In genomic region chr11:84513171-84514116, GRCm38 (mm10) we compare ENCODE assay signal across 8 mouse cellular contexts. TPM values are rescaled to one million over a fixed set of nuclear protein-coding genes. Genes with fewer than 3 reads are reported as not detected.
DNase-seq lines count a peak whose midpoint lies in the region; ATAC-seq and TF ChIP-seq lines count a peak whose summit lies in the region.

Aatf (minus strand) TSS chr11:84513522.

- H3K9ac ChIP-seq in forebrain, embryonic 16.5 days (replicated peaks; ENCODE audit: low read depth, low read length) = peak within 1 kb of the TSS; percentile 68
- peak within 1 kb of the TSS; percentile 75 for H3K9ac ChIP-seq in lung, embryonic 14.5 days

- peak within 1 kb of the TSS; percentile 97 for H3K4me3 ChIP-seq in G1E (ENCODE audit: low read depth, low read length)
- peak within 1 kb of the TSS; percentile 61 for H3K4me3 ChIP-seq in forebrain, embryonic 16.5 days (replicated peaks; ENCODE audit: low read length)
- H3K4me3 ChIP-seq in layer of hippocampus, adult 2 months = peak within 1 kb of the TSS; percentile 76
- H3K4me3 ChIP-seq in lung, embryonic 14.5 days (ENCODE audit: low read depth, low read length) = peak within 1 kb of the TSS; percentile 79
- H3K4me3 ChIP-seq in olfactory bulb, adult 2 months (ENCODE audit: insufficient read depth, low read depth, low read length) = peak within 1 kb of the TSS; percentile 92
- H3K4me3 ChIP-seq in thymus, adult 2 months (ENCODE audit: control insufficient read depth, insufficient read depth, low read length) = peak within 1 kb of the TSS; percentile 88

- 0% methylated on average over 80 of the region's 80 CpGs for WGBS in forebrain, embryonic 16.5 days
- under 1% methylated on average over 80 of the region's 80 CpGs for WGBS in lung, embryonic 14.5 days
- under 1% methylated on average over 80 of the region's 80 CpGs for WGBS in olfactory bulb, adult 2 months
- under 1% methylated on average over 80 of the region's 80 CpGs for WGBS in thymus, adult 2 months

- TF ChIP-seq POLR2A in olfactory bulb, adult 2 months (IDR thresholded peaks at IDR 0.05; ENCODE audit: insufficient read depth, low read depth, low read length) = peak; percentile 69
- peak; percentile 67 for TF ChIP-seq POLR2A in thymus, adult 2 months (IDR thresholded peaks at IDR 0.05; ENCODE audit: control insufficient read depth, extremely low read depth, insufficient read depth, low read length, poor library complexity)

- intact Hi-C loops in heart, postnatal 36 days (cut with DNase I) = loop anchor here (5.0 kb wide), 1 partner anchor 304 kb away; the partner anchor contains the start of gene Mrm1

- H3K36me3 ChIP-seq in G1E (replicated peaks) = peaks cover 26% of the 10 kb centered on the region
- peaks cover 4% of the 10 kb centered on the region; the same call in 1 of the 2 replicates for H3K36me3 ChIP-seq in forebrain, embryonic 16.5 days (ENCODE audit: control insufficient read depth, insufficient read depth)
- H3K36me3 ChIP-seq in lung, embryonic 14.5 days (ENCODE audit: insufficient read depth) = peaks cover 23% of the 10 kb centered on the region
- peaks cover 4% of the 10 kb centered on the region; the same call in 1 of the 2 replicates for H3K36me3 ChIP-seq in thymus, adult 2 months (ENCODE audit: control insufficient read depth, insufficient read depth, low read length)

- ATAC-seq in G1E (ENCODE audit: extremely low read depth, insufficient number of reproducible peaks, low FRiP score, poor library complexity, severe bottlenecking) = peak; percentile 83
- peak; percentile 98 for ATAC-seq in forebrain, embryonic 16.5 days
- peak; percentile 99 for ATAC-seq in lung, embryonic 14.5 days (ENCODE audit: insufficient read depth)

- TF ChIP-seq CTCF in G1E (IDR thresholded peaks at IDR 0.05; ENCODE audit: low read depth, low read length) = no peak
- peak; percentile 8; the same call in 1 of the 2 replicates for TF ChIP-seq CTCF in layer of hippocampus, adult 2 months (conservative IDR thresholded peaks at IDR 0.05)
- no peak for TF ChIP-seq CTCF in lung, embryonic 14.5 days (IDR thresholded peaks at IDR 0.05; ENCODE audit: low read depth)
- TF ChIP-seq CTCF in olfactory bulb, adult 2 months (IDR thresholded peaks at IDR 0.05; ENCODE audit: insufficient read depth, low read depth, low read length) = no peak
- peak; percentile 78; the same call in 1 of the 2 replicates for TF ChIP-seq CTCF in thymus, adult 2 months (IDR thresholded peaks at IDR 0.05; ENCODE audit: borderline replicate concordance, control insufficient read depth, extremely low read depth, insufficient read depth, low read length, poor library complexity)

- peaks cover 33% of the 10 kb centered on the region for H3K4me1 ChIP-seq in G1E (ENCODE audit: insufficient read depth, low read depth, low read length)
- H3K4me1 ChIP-seq in forebrain, embryonic 16.5 days (replicated peaks; ENCODE audit: control insufficient read depth, insufficient read depth, low read length) = peaks cover 13% of the 10 kb centered on the region
- no peaks in the 10 kb centered on the region; the same call in 1 of the 2 replicates for H3K4me1 ChIP-seq in lung, embryonic 14.5 days (ENCODE audit: insufficient read depth)
- H3K4me1 ChIP-seq in olfactory bulb, adult 2 months (ENCODE audit: control insufficient read depth, insufficient read depth, low read length) = no peaks in the 10 kb centered on the region; the same call in 1 of the 2 replicates
- H3K4me1 ChIP-seq in thymus, adult 2 months (replicated peaks; ENCODE audit: control insufficient read depth, insufficient read depth, low read length) = no peaks in the 10 kb centered on the region

- H3K27me3 ChIP-seq in G1E (ENCODE audit: insufficient read depth, low read length) = peaks cover 27% of the 10 kb centered on the region
- H3K27me3 ChIP-seq in forebrain, embryonic 16.5 days (replicated peaks; ENCODE audit: control insufficient read depth, insufficient read depth, low read length) = peaks cover 27% of the 10 kb centered on the region
- H3K27me3 ChIP-seq in lung, embryonic 14.5 days (ENCODE audit: insufficient read depth, low read length) = peaks cover 41% of the 10 kb centered on the region
- peaks cover 13% of the 10 kb centered on the region for H3K27me3 ChIP-seq in thymus, adult 2 months (ENCODE audit: control insufficient read depth, insufficient read depth, low read length)

- peak within 1 kb of the TSS; percentile 80 for H3K4me2 ChIP-seq in forebrain, embryonic 16.5 days (ENCODE audit: low read length)
- peak within 1 kb of the TSS; percentile 62 for H3K4me2 ChIP-seq in lung, embryonic 14.5 days

- H3K9me3 ChIP-seq in G1E (replicated peaks) = no peaks in the 10 kb centered on the region
- H3K9me3 ChIP-seq in forebrain, embryonic 16.5 days (ENCODE audit: control insufficient read depth, low read length) = no peaks in the 10 kb centered on the region
- H3K9me3 ChIP-seq in lung, embryonic 14.5 days (ENCODE audit: low read depth, low read length) = no peaks in the 10 kb centered on the region

- DNase-seq in G1E (ENCODE audit: low spot score) = peak; percentile 97
- peak; percentile 95 to 98 for DNase-seq in cerebellum, adult 18-20 months
- DNase-seq in heart, postnatal 36 days = peak; percentile 95 to 96
- DNase-seq in layer of hippocampus, adult 2 months (ENCODE audit: low spot score in 2 of 2) = peak; percentile 94 to 96
- peak; percentile 99 for DNase-seq in lung, embryonic 14.5 days
- DNase-seq in thymus, adult 2 months = peak; percentile 97

- peak within 1 kb of the TSS; percentile 74 for H3K27ac ChIP-seq in forebrain, embryonic 16.5 days (ENCODE audit: low read length)
- peak within 1 kb of the TSS; percentile 83 for H3K27ac ChIP-seq in layer of hippocampus, adult 2 months
- H3K27ac ChIP-seq in lung, embryonic 14.5 days (ENCODE audit: low read depth) = peak within 1 kb of the TSS; percentile 79
- no peak within 1 kb of the TSS for H3K27ac ChIP-seq in olfactory bulb, adult 2 months (ENCODE audit: insufficient read depth, low read depth, low read length)
- H3K27ac ChIP-seq in thymus, adult 2 months (ENCODE audit: control insufficient read depth, insufficient read depth, low read length) = no peak within 1 kb of the TSS

RNA-seq across cellular contexts. Expression of gene Aatf, which starts in this region (rescaled TPM):
- total RNA-seq in G1E (2014; fragmentation: Nextera tagmentation) = 78.4 and 82.2 TPM in 2 replicates
- total RNA-seq in G1E (2017) = 78.8 and 94.6 TPM in 2 replicates
- 42.9 and 43.3 TPM in 2 replicates for polyA plus RNA-seq in G1E (2012)
- 56.9 and 58.5 TPM in 2 replicates for polyA plus RNA-seq in forebrain, embryonic 16.5 days (2015; fragmentation: Nextera tagmentation; extraction: Ambion mirVana)
- total RNA-seq in heart, postnatal 36 days (2021) = 10 to 100 TPM; 13.3 to 14.9 TPM
- 10 to 100 TPM; 20.8 to 21.3 TPM for total RNA-seq in layer of hippocampus, adult 2 months (2021)
- polyA plus RNA-seq in lung, embryonic 14.5 days (2014; fragmentation: Nextera tagmentation; extraction: Ambion mirVana) = 44.9 and 48.0 TPM in 2 replicates
- not detected in 2 replicates for polyA plus RNA-seq in olfactory bulb, adult 2 months (2012; ENCODE audit: insufficient read depth, insufficient read length, low replicate concordance, missing spikeins)
- 5.6 and 6.9 TPM in 2 replicates for polyA plus RNA-seq in thymus, adult 2 months (2012; rRNA removed)

Comparison
In these comparisons a context has a peak if more than half of its experiments do, and no peak if none do; other contexts are left out.
1. CTCF ChIP-seq: peak in layer of hippocampus, adult 2 months (single experiment) and thymus, adult 2 months (single experiment); none in G1E (single experiment), lung, embryonic 14.5 days (single experiment) and olfactory bulb, adult 2 months (single experiment).
2. H3K27ac ChIP-seq: peak in forebrain, embryonic 16.5 days (single experiment), layer of hippocampus, adult 2 months (single experiment) and lung, embryonic 14.5 days (single experiment); none in olfactory bulb, adult 2 months (single experiment) and thymus, adult 2 months (single experiment).
3. Peak in every context shown above with its lines, with median percentiles within 50 percentile points of each other: ATAC-seq, DNase-seq and H3K4me3 ChIP-seq.